Comparison of ENCODE assay signal across 9 mouse cellular contexts in the genomic region with DNA sequence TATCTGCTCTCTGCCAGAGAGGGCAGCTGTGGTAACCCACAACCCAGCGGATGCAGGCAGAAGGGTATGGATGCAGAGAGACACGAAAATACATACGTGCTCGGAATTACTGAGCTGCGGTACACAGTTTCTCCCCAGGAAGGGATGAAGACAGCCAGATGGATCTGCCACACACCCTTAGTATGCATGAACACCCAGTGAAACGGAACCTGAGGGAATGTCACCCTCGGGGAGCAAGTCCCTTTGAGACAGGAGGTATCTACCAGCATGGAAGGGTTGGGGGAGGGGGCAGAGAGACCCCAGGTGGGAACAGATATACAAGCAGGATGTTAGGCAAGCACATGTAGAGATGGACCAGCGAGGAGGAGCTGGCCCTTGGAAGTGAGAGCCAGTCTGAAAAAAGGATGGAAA. TPM values are rescaled to one million over a fixed set of nuclear protein-coding genes. Genes with fewer than 3 reads are reported as not detected.
DNase-seq lines count a peak whose midpoint lies in the region; ATAC-seq lines count a peak whose summit lies in the region.
"Had no signal": no experiment of that assay in that cellular context is flagged by ENCODE, and none has a peak within 500 bp of the region (broad histone marks: within the 10 kb centered on the region; RNA-seq: fewer than 3 reads in every experiment).

No protein-coding gene starts in this region.

- H3K9ac ChIP-seq in kidney, embryonic 14.5 days (ENCODE audit: low read depth, low read length) = 0 out of 2 replicates have a peak overlapping the region, but pooled peaks have one; percentile 55
- H3K9ac ChIP-seq in midbrain, embryonic 12.5 days (replicated peaks) = peak overlapping the region; percentile 70

- intact Hi-C loops in gastrocnemius, postnatal 14 days (cut with DNase I; ENCODE audit: low total_unique reads) = no loop called here

- peak; percentile 5; the same call in 1 of the 2 replicates for ATAC-seq in kidney, embryonic 14.5 days (ENCODE audit: low FRiP score, low TSS enrichment)
- ATAC-seq in midbrain, embryonic 12.5 days (ENCODE audit: low FRiP score, low read depth) = peak; percentile 33

- H3K4me3 ChIP-seq in kidney, embryonic 14.5 days (ENCODE audit: low read length) = peak overlapping the region; percentile 45; the same call in 1 of the 2 replicates
- peak overlapping the region; percentile 62 for H3K4me3 ChIP-seq in hindbrain, embryonic 10.5 days
- H3K4me3 ChIP-seq in midbrain, embryonic 12.5 days = peak overlapping the region; percentile 54

- 19% methylated on average over 8 of the region's 8 CpGs for WGBS in kidney, embryonic 14.5 days
- 25% methylated on average over 8 of the region's 8 CpGs for WGBS in hindbrain, embryonic 10.5 days
- 24% methylated on average over 8 of the region's 8 CpGs for WGBS in midbrain, embryonic 12.5 days

- no peaks in the 10 kb centered on the region for H3K36me3 ChIP-seq in kidney, embryonic 14.5 days (ENCODE audit: control insufficient read depth, insufficient read depth, low read length)
- H3K36me3 ChIP-seq in hindbrain, embryonic 10.5 days = no peaks in the 10 kb centered on the region
- peaks cover 9% of the 10 kb centered on the region; the same call in 1 of the 2 replicates for H3K36me3 ChIP-seq in midbrain, embryonic 12.5 days
- H3K36me3 ChIP-seq: G1E had no signal

- 0 out of 2 replicates have a peak, but pooled peaks cover 2% of the 10 kb centered on the region for H3K4me1 ChIP-seq in kidney, embryonic 14.5 days (ENCODE audit: control insufficient read depth, insufficient read depth, low read length)
- H3K4me1 ChIP-seq in hindbrain, embryonic 10.5 days (replicated peaks) = peaks cover 22% of the 10 kb centered on the region
- H3K4me1 ChIP-seq in midbrain, embryonic 12.5 days = peaks cover 18% of the 10 kb centered on the region

- H3K4me2 ChIP-seq in kidney, embryonic 14.5 days (replicated peaks; ENCODE audit: low read depth, low read length) = peak overlapping the region; percentile 80; the same call in 1 of the 2 replicates
- H3K4me2 ChIP-seq in midbrain, embryonic 12.5 days (replicated peaks) = peak overlapping the region; percentile 83

- no peaks in the 10 kb centered on the region for H3K9me3 ChIP-seq in kidney, embryonic 14.5 days (ENCODE audit: control insufficient read depth, low read length)
- H3K9me3 ChIP-seq in hindbrain, embryonic 10.5 days = no peaks in the 10 kb centered on the region
- no peaks in the 10 kb centered on the region for H3K9me3 ChIP-seq in midbrain, embryonic 12.5 days
- H3K9me3 ChIP-seq: G1E had no signal

- no peaks in the 10 kb centered on the region; the same call in 1 of the 2 replicates for H3K27me3 ChIP-seq in kidney, embryonic 14.5 days (ENCODE audit: control insufficient read depth, insufficient read depth, low read length)
- H3K27me3 ChIP-seq in hindbrain, embryonic 10.5 days (ENCODE audit: insufficient read depth, poor library complexity, severe bottlenecking) = peaks cover 20% of the 10 kb centered on the region
- no peaks in the 10 kb centered on the region for H3K27me3 ChIP-seq in midbrain, embryonic 12.5 days

- DNase-seq in kidney, adult 11 months = no peak
- peak; percentile 47 to 55 for DNase-seq in cerebellum, adult 18-20 months
- DNase-seq in hindbrain, embryonic 10.5 days (ENCODE audit: low spot score) = no peak
- DNase-seq in thymus, postnatal 4 days = peak; percentile 40
- no peak for DNase-seq in kidney, postnatal 10 days
- DNase-seq in gastrocnemius, postnatal 14 days = no peak

- no peak overlapping the region for H3K27ac ChIP-seq in kidney, embryonic 14.5 days (ENCODE audit: low read depth, low read length)
- peak overlapping the region; percentile 83 for H3K27ac ChIP-seq in hindbrain, embryonic 10.5 days
- peak overlapping the region; percentile 76 for H3K27ac ChIP-seq in midbrain, embryonic 12.5 days (replicated peaks)

RNA-seq across cellular contexts. Expression of gene Clstn3, which starts 0.7 kb away (rescaled TPM):
- 2.8 TPM in 2 replicates for polyA plus RNA-seq in kidney, embryonic 14.5 days (2014; fragmentation: Nextera tagmentation; extraction: Ambion mirVana)
- 8.8 and 20.4 TPM in 2 replicates for polyA plus RNA-seq in hindbrain, embryonic 10.5 days (2016; fragmentation: Nextera tagmentation; extraction: Ambion mirVana)
- 32.4 and 33.1 TPM in 2 replicates for polyA plus RNA-seq in midbrain, embryonic 12.5 days (2016; fragmentation: Nextera tagmentation; extraction: Ambion mirVana)
- 1 to 10 TPM in 1 of 2 experiments, under 1 TPM in 1; 0.60 to 1.6 TPM for total RNA-seq in gastrocnemius, postnatal 14 days (2021)

RNA-seq across cellular contexts. Expression of gene C1rl, which starts 29.0 kb away (rescaled TPM):
- 0.71 and 1.1 TPM in 2 replicates for polyA plus RNA-seq in kidney, embryonic 14.5 days (2014; fragmentation: Nextera tagmentation; extraction: Ambion mirVana)
- 0.14 and 0.47 TPM in 2 replicates for polyA plus RNA-seq in hindbrain, embryonic 10.5 days (2016; fragmentation: Nextera tagmentation; extraction: Ambion mirVana)
- polyA plus RNA-seq in midbrain, embryonic 12.5 days (2016; fragmentation: Nextera tagmentation; extraction: Ambion mirVana) = 0.17 and 0.29 TPM in 2 replicates
- 1 to 10 TPM in 1 of 2 experiments, under 1 TPM in 1; 0.64 to 1.2 TPM for total RNA-seq in gastrocnemius, postnatal 14 days (2021)

RNA-seq across cellular contexts. Expression of gene C1ra, which starts 48.3 kb away (rescaled TPM):
- polyA plus RNA-seq in kidney, embryonic 14.5 days (2014; fragmentation: Nextera tagmentation; extraction: Ambion mirVana) = 3.9 and 4.3 TPM in 2 replicates
- 0.06 and 0.33 TPM in 2 replicates for polyA plus RNA-seq in hindbrain, embryonic 10.5 days (2016; fragmentation: Nextera tagmentation; extraction: Ambion mirVana)
- polyA plus RNA-seq in midbrain, embryonic 12.5 days (2016; fragmentation: Nextera tagmentation; extraction: Ambion mirVana) = 0.11 and 0.22 TPM in 2 replicates
- 10 to 100 TPM; 11.8 to 16.3 TPM for total RNA-seq in gastrocnemius, postnatal 14 days (2021)
- polyA plus RNA-seq: G1E had no signal

RNA-seq across cellular contexts. Expression of gene Pex5, which starts 49.0 kb away (rescaled TPM):
- 26.8 and 35.3 TPM in 2 replicates for polyA plus RNA-seq in kidney, embryonic 14.5 days (2014; fragmentation: Nextera tagmentation; extraction: Ambion mirVana)
- polyA plus RNA-seq in hindbrain, embryonic 10.5 days (2016; fragmentation: Nextera tagmentation; extraction: Ambion mirVana) = 46.9 and 51.7 TPM in 2 replicates
- 64.7 and 68.1 TPM in 2 replicates for polyA plus RNA-seq in midbrain, embryonic 12.5 days (2016; fragmentation: Nextera tagmentation; extraction: Ambion mirVana)
- total RNA-seq in gastrocnemius, postnatal 14 days (2021) = 10 to 100 TPM; 23.0 to 24.0 TPM

Comparison
In these comparisons a context has a peak if more than half of its experiments do, and no peak if none do; other contexts are left out.
1. DNase-seq: peak in cerebellum, adult 18-20 months (2 of 2) and thymus, postnatal 4 days (single experiment); none in kidney, adult 11 months (single experiment), hindbrain, embryonic 10.5 days (single experiment), kidney, postnatal 10 days (single experiment) and gastrocnemius, postnatal 14 days (single experiment).
2. Peak in every context shown above with its lines, with median percentiles within 50 percentile points of each other: H3K4me3 ChIP-seq.